Mouse (Mus musculus): ENCODE results near the gene Card6. TPM values are rescaled to one million over a fixed set of nuclear protein-coding genes. Genes with fewer than 3 reads are reported as not detected.

Card6 gene
- total and polyA plus RNA-seq, 3 experiments: 1.3 to 3.9 (median 1.6) TPM

- H3K79me2 ChIP-seq (replicated peaks; ENCODE audit: control insufficient read depth, extremely low read depth, insufficient read depth, poor library complexity, severe bottlenecking): peaks cover 30% of the 10 kb centered on the region
- H3K9me3 ChIP-seq (replicated peaks; ENCODE audit: low read length): peaks cover 2% of the 10 kb centered on the region
- no peak for DNase-seq (ENCODE audit: extremely low read depth)
- H3K27ac ChIP-seq (ENCODE audit: insufficient read depth, low read depth): no peak overlapping the region
- peaks cover 64 to 74% of the 10 kb centered on the region in 2 experiments for H3K36me3 ChIP-seq (replicated peaks in 1 of 2; ENCODE audit: control insufficient read depth in 1 of 2, insufficient read depth in 1 of 2, low read length in 1 of 2)
- no peaks in the 10 kb centered on the region for H3K27me3 ChIP-seq (replicated peaks)
- peaks cover 0 to 28% of the 10 kb centered on the region in 2 experiments; a peak in 2 of 4 replicates for H3K4me1 ChIP-seq (ENCODE audit: control insufficient read depth in 1 of 2, insufficient read depth in 2 of 2)
- H3K9ac ChIP-seq (ENCODE audit: insufficient read depth, low read depth): no peak overlapping the region
- H3K4me3 ChIP-seq (replicated peaks in 1 of 3; ENCODE audit: low read depth in 2 of 3, low read length in 2 of 3, poor library complexity in 1 of 3): no peak overlapping the region
- H3K4me2 ChIP-seq (ENCODE audit: insufficient read depth, low read depth, poor library complexity, severe bottlenecking): no peak overlapping the region
- in situ Hi-C loops (cut with MboI; ENCODE audit: low pct_ligation_motif_present, low pct_unique_long_range_greater_than_20kb, low sequenced_read_pairs): loop anchor here (25.0 kb wide), 1 partner anchor 1084 kb away; the partner anchor contains the start of gene Oxct1
- dilution Hi-C loops (cut with MboI; ENCODE audit: extremely low pct_ligation_motif_present, extremely low pct_unique_long_range_greater_than_20kb, low sequenced_read_pairs): no loop called here
- peak; percentile 43; the same call in 1 of the 2 replicates for TF ChIP-seq POLR2A (IDR thresholded peaks at IDR 0.05; ENCODE audit: low read depth, low read length)
- no peak for TF ChIP-seq NELFE (IDR thresholded peaks at IDR 0.05; ENCODE audit: low read depth, low read length)
- no peak for TF ChIP-seq TBP (conservative IDR thresholded peaks at IDR 0.05; ENCODE audit: low read depth, low read length)
- TF ChIP-seq POLR2AphosphoS2 (IDR thresholded peaks at IDR 0.05; ENCODE audit: low read depth, low read length): peak; percentile 71; the same call in 1 of the 2 replicates
- TF ChIP-seq ZMIZ1 (IDR thresholded peaks at IDR 0.05; ENCODE audit: low read depth, low read length): 0 out of 2 replicates have a peak, but pooled peaks have one; percentile 6
Observed at GRCm38 (mm10) chr15:5121535-5122313, 13.4 kb upstream of the Card6 start.

DNA sequence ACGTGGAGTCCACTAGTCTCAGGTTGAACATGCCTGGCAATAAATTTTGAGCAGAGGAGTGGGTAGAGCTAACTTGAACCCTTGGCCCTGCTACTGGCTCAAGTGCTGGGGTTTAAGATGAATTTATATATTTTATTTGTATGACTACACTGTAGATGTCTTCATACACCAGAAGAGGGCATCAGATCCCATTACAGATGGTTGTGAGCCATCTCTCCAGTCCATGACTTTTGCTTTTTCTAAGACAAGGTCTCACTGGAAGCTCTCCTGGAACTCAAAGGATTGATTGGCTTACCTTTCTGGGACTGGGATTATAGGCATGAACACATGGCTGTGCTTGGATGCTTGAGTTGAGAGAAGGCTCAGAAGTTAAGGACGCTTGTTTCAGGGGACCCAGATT, 11.4 kb upstream of the Card6 start:
- H3K9ac ChIP-seq (ENCODE audit: insufficient read depth, low read depth): no peak overlapping the region
- no peaks in the 10 kb centered on the region for H3K27me3 ChIP-seq (replicated peaks)
- no peak overlapping the region for H3K27ac ChIP-seq (ENCODE audit: insufficient read depth, low read depth)
- no peaks in the 10 kb centered on the region for H3K9me3 ChIP-seq (replicated peaks; ENCODE audit: low read length)
- no peak overlapping the region for H3K4me3 ChIP-seq (replicated peaks in 1 of 3; ENCODE audit: low read depth in 2 of 3, low read length in 2 of 3, poor library complexity in 1 of 3)
- peaks cover 60 to 67% of the 10 kb centered on the region in 2 experiments for H3K36me3 ChIP-seq (replicated peaks in 1 of 2; ENCODE audit: control insufficient read depth in 1 of 2, insufficient read depth in 1 of 2, low read length in 1 of 2)
- no peak for DNase-seq (ENCODE audit: extremely low read depth)
- in situ Hi-C loops (cut with MboI; ENCODE audit: low pct_ligation_motif_present, low pct_unique_long_range_greater_than_20kb, low sequenced_read_pairs): loop anchor here (25.0 kb wide), 1 partner anchor 1082 kb away; the partner anchor contains the start of gene Oxct1
- peaks cover 3 to 31% of the 10 kb centered on the region in 2 experiments; a peak in 2 of 4 replicates for H3K4me1 ChIP-seq (ENCODE audit: control insufficient read depth in 1 of 2, insufficient read depth in 2 of 2)
- TF ChIP-seq USF1 (IDR thresholded peaks at IDR 0.05; ENCODE audit: low read depth, low read length) (no peak), USF2 (conservative IDR thresholded peaks at IDR 0.05; ENCODE audit: low read depth, low read length) (no peak), RCOR1 (conservative IDR thresholded peaks at IDR 0.05; ENCODE audit: low read depth, low read length) (no peak), ZC3H11A (IDR thresholded peaks at IDR 0.05; ENCODE audit: low read depth, low read length) (no peak), CHD1 (IDR thresholded peaks at IDR 0.05; ENCODE audit: low read depth, low read length) (no peak), CHD2 (IDR thresholded peaks at IDR 0.05; ENCODE audit: low read length) (no peak), RAD21 (IDR thresholded peaks at IDR 0.05; ENCODE audit: low read depth, low read length) (no peak), CTCF (conservative IDR thresholded peaks at IDR 0.05 in 1 of 2, IDR thresholded peaks at IDR 0.05 in 1 of 2; ENCODE audit: low read depth in 2 of 2, low read length in 2 of 2) (peak in 1 of 2 experiments; percentile 20; a peak in 2 of 4 replicates), POLR2A (IDR thresholded peaks at IDR 0.05; ENCODE audit: low read depth, low read length) (peak; percentile 13; the same call in 1 of the 2 replicates), MEF2A (IDR thresholded peaks at IDR 0.05; ENCODE audit: borderline replicate concordance, low read depth, low read length) (no peak), SMC3 (IDR thresholded peaks at IDR 0.05; ENCODE audit: low read depth, low read length) (no peak)
- dilution Hi-C loops (cut with MboI; ENCODE audit: extremely low pct_ligation_motif_present, extremely low pct_unique_long_range_greater_than_20kb, low sequenced_read_pairs): no loop called here
- no peak overlapping the region for H3K4me2 ChIP-seq (ENCODE audit: insufficient read depth, low read depth, poor library complexity, severe bottlenecking)
- H3K79me2 ChIP-seq (replicated peaks; ENCODE audit: control insufficient read depth, extremely low read depth, insufficient read depth, poor library complexity, severe bottlenecking): peaks cover 35% of the 10 kb centered on the region
